Mouse (Mus musculus): Measurements from ENCODE around the gene Faap100. TPM values are rescaled to one million over a fixed set of nuclear protein-coding genes. Genes with fewer than 3 reads are reported as not detected.

Faap100 gene
- polyA plus RNA-seq, 1 experiment from 2014 or later: 32.3 TPM

DNA sequence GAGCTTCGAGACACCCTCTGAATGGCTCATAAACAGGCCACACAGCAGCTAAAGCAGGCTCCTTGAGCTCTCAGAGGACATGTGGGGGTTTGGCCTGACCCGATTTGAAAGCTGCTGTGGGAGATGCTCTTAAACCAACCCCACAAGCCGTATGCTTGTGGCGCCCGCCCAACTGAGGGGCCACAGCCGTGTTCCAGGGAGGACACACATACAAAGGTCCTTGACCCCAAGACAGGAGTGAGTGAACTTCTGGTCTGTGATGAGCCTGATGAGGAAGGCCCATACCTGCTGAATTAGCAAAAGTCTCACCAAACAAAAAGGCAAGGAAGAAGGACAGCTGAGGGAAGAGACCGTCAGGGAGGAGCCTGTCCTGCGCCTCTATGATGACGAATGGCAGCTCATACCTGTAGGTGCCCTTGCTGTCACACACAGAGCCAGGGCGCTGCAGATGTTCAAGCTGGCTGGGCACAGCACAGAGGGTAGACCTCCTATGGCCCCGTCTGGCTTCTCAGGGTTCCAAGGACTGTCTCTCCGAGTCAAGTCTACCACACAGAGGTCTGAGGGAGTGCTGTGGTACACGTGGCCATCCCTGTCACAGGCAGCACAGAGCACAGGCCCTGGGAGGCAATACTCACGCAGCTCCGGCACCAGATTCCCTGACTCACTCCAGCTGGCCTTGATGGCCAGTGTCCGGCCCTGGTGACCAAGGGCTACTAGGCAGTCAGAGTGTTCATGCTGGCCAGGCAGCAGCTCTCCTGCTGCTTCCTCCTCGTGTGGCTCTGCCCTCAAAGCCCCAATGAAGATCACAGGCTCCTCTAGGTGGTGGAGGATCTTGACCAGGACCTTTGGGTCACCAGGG is 2.0 kb downstream of the Faap100 start:
- 87% methylated on average over 17 of the region's 17 CpGs for WGBS
- no peaks in the 10 kb centered on the region for H3K9me3 ChIP-seq (replicated peaks)
- peaks cover 76% of the 10 kb centered on the region for H3K36me3 ChIP-seq
- no peak overlapping the region for H3K27ac ChIP-seq (ENCODE audit: poor library complexity, severe bottlenecking)
- H3K9ac ChIP-seq: no peak overlapping the region
- ATAC-seq (ENCODE audit: insufficient number of reproducible peaks, low FRiP score): no peak
- no peaks in the 10 kb centered on the region for H3K27me3 ChIP-seq (replicated peaks)
- 0 out of 2 replicates have a peak overlapping the region, but pooled peaks have one; percentile 93 for H3K4me2 ChIP-seq
- H3K4me3 ChIP-seq: no peak overlapping the region
- peaks cover 31% of the 10 kb centered on the region for H3K4me1 ChIP-seq (replicated peaks)

- ATAC-seq (ENCODE audit: insufficient number of reproducible peaks, low FRiP score): no peak
- Histone ChIP-seq H3K27me3 (replicated peaks) (no peaks in the 10 kb centered on the region), H3K9ac (no peak overlapping the region), H3K9me3 (replicated peaks) (no peaks in the 10 kb centered on the region), H3K4me1 (replicated peaks) (peaks cover 23% of the 10 kb centered on the region), H3K4me2 (no peak overlapping the region), H3K27ac (ENCODE audit: poor library complexity, severe bottlenecking) (no peak overlapping the region), H3K36me3 (peaks cover 76% of the 10 kb centered on the region), H3K4me3 (no peak overlapping the region)
- whole genome bisulfite sequencing: 89% methylated on average over 10 of the region's 10 CpGs
These were observed 3.2 kb downstream of the Faap100 start for GRCm38 (mm10) chr11:120375324-120375723.

- no peak overlapping the region for H3K4me3 ChIP-seq
- H3K36me3 ChIP-seq: peaks cover 83% of the 10 kb centered on the region
- H3K27me3 ChIP-seq (replicated peaks): no peaks in the 10 kb centered on the region
- no peak overlapping the region for H3K4me2 ChIP-seq
- no peak overlapping the region for H3K27ac ChIP-seq (ENCODE audit: poor library complexity, severe bottlenecking)
- WGBS: 85% methylated on average over 23 of the region's 23 CpGs
- H3K4me1 ChIP-seq (replicated peaks): peaks cover 23% of the 10 kb centered on the region
- no peaks in the 10 kb centered on the region for H3K9me3 ChIP-seq (replicated peaks)
- no peak overlapping the region for H3K9ac ChIP-seq
- no peak for ATAC-seq (ENCODE audit: insufficient number of reproducible peaks, low FRiP score)
These were observed 4.6 kb downstream of the Faap100 start for GRCm38 (mm10) chr11:120373820-120374586.

- Histone ChIP-seq H3K4me1 (replicated peaks) (peaks cover 20% of the 10 kb centered on the region), H3K4me3 (no peak overlapping the region), H3K36me3 (peaks cover 91% of the 10 kb centered on the region), H3K4me2 (no peak overlapping the region), H3K9me3 (replicated peaks) (no peaks in the 10 kb centered on the region), H3K27me3 (replicated peaks) (no peaks in the 10 kb centered on the region), H3K27ac (ENCODE audit: poor library complexity, severe bottlenecking) (no peak overlapping the region), H3K9ac (no peak overlapping the region)
- ATAC-seq (ENCODE audit: insufficient number of reproducible peaks, low FRiP score): no peak
- WGBS: 65% methylated on average over 13 of the region's 13 CpGs
These were observed 5.5 kb downstream of the Faap100 start for GRCm38 (mm10) chr11:120373025-120373424.

DNA sequence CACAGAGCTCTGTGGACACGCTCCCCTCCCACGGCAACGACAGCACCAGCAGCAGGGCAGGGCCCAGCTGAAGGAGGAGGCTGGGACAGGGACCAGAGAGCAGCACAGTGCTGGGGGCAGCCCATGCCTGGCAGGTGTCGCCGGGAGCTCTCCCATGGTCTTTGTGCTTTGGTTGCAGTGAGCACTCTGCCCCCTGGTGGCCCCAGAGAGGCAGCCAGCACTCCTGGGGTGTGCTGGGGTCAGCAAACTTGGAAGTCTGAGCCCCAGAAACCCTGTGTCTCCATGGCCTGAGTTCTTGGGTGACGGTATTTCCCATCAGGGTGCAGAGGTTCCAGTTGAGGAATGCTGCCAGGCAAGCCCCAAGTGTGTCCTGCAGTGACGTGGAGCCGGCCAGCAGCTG is 8.9 kb downstream of the Faap100 start:
- peak overlapping the region; percentile 15 for H3K9ac ChIP-seq
- no peak overlapping the region for H3K27ac ChIP-seq (ENCODE audit: poor library complexity, severe bottlenecking)
- no peak overlapping the region; the same call in 1 of the 2 replicates for H3K4me3 ChIP-seq
- 39% methylated on average over 8 of the region's 8 CpGs for WGBS
- no peak overlapping the region for H3K4me2 ChIP-seq
- H3K9me3 ChIP-seq (replicated peaks): no peaks in the 10 kb centered on the region
- peaks cover 64% of the 10 kb centered on the region for H3K36me3 ChIP-seq
- peak; percentile 63 for ATAC-seq (ENCODE audit: insufficient number of reproducible peaks, low FRiP score)
- peaks cover 26% of the 10 kb centered on the region for H3K4me1 ChIP-seq (replicated peaks)
- H3K27me3 ChIP-seq (replicated peaks): no peaks in the 10 kb centered on the region

DNA sequence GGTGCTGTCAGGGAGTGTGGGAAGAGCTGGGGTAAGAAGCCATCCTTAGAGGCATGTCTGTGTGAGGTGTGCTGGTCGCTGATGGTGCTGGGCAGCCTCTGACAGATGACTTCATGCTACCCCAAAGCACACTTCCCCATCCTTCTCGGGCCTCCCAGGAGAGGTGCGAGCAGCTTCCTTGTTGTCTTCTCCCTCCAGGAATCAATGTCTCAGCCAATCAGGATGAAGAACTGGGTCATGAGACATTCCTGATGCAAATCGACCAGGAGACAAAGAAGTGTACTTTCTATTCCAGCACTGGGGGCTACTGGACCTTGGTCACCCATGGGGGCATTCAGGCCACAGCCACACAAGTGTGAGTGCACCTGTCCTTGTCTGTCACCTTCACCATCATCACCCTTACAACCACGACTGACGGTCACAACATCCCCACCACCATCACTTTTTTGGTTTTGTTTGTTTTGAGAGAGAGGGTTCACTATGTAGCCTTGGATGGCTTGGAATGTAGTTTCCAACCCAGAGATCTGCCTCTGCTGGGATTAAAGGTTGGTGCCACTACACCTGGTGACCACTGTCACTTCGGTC is 12.0 kb downstream of the Faap100 start:
- H3K9me3 ChIP-seq (replicated peaks): no peaks in the 10 kb centered on the region
- no peak overlapping the region for H3K4me2 ChIP-seq
- no peak overlapping the region for H3K9ac ChIP-seq
- H3K27me3 ChIP-seq (replicated peaks): no peaks in the 10 kb centered on the region
- ATAC-seq (ENCODE audit: insufficient number of reproducible peaks, low FRiP score): no peak
- H3K4me1 ChIP-seq (replicated peaks): peaks cover 26% of the 10 kb centered on the region
- no peak overlapping the region for H3K4me3 ChIP-seq
- peaks cover 33% of the 10 kb centered on the region for H3K36me3 ChIP-seq
- no peak overlapping the region for H3K27ac ChIP-seq (ENCODE audit: poor library complexity, severe bottlenecking)
- 37% methylated on average over 7 of the region's 7 CpGs for WGBS

DNA sequence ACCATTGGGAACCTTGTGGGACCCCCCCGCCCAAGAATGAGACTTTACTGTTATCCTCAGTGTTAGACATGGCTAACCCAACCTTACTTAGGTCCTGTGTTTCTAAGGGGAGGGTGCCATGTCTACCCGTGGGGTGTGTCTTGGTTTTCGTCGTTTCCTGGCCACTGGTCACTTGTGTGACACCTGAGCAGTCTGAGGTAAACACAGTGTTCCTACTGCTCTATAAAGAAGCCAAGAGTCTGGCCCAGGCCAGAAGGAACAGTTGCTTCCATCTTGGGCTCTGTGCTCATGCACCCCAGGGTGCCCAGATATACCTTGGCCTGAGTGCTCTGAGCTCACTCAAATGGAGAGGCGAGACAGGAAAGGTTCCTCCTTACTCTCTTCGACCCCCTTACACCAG is 15.7 kb downstream of the Faap100 start:
- Histone ChIP-seq H3K27me3 (replicated peaks) (no peaks in the 10 kb centered on the region), H3K9me3 (replicated peaks) (no peaks in the 10 kb centered on the region), H3K27ac (ENCODE audit: poor library complexity, severe bottlenecking) (no peak overlapping the region), H3K9ac (no peak overlapping the region), H3K4me3 (no peak overlapping the region), H3K4me2 (no peak overlapping the region), H3K4me1 (replicated peaks) (peaks cover 49% of the 10 kb centered on the region), H3K36me3 (no peaks in the 10 kb centered on the region)
- ATAC-seq (ENCODE audit: insufficient number of reproducible peaks, low FRiP score): no peak
- 80% methylated on average over 6 of the region's 6 CpGs for WGBS

DNA sequence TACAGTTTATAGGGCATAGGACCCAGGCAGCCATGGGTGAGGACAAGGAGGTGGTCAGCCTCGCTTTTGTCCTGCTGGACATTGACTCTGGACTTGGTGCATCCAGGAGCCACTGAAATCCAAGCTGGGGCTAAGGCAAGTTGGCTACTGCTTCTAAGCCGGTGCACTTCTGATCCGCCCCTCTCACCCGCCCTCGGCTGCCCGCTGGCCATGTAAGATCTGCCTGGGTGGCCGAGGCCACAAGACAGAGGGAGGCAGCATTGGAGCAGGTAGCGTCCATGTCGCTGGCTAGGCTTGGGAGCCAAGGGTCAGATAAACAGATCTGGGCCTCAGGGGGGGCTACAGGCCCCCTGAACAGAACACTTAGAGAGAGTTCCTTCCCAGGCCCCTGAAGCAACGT is 17.3 kb downstream of the Faap100 start, which contains the start of gene Fscn2:
Gene Fscn2 (plus strand): TSS at position 240 of the 400 bp plus-strand sequence.
- Histone ChIP-seq H3K9me3 (replicated peaks) (no peaks in the 10 kb centered on the region), H3K4me1 (replicated peaks) (peaks cover 49% of the 10 kb centered on the region), H3K9ac (0 out of 2 replicates have a peak within 1 kb of the TSS, but pooled peaks have one; percentile 14), H3K27ac (ENCODE audit: poor library complexity, severe bottlenecking) (no peak within 1 kb of the TSS), H3K4me2 (no peak within 1 kb of the TSS), H3K4me3 (no peak within 1 kb of the TSS), H3K36me3 (no peaks in the 10 kb centered on the region), H3K27me3 (replicated peaks) (no peaks in the 10 kb centered on the region)
- ATAC-seq (ENCODE audit: insufficient number of reproducible peaks, low FRiP score): no peak
- 85% methylated on average over 10 of the region's 10 CpGs for WGBS

DNA sequence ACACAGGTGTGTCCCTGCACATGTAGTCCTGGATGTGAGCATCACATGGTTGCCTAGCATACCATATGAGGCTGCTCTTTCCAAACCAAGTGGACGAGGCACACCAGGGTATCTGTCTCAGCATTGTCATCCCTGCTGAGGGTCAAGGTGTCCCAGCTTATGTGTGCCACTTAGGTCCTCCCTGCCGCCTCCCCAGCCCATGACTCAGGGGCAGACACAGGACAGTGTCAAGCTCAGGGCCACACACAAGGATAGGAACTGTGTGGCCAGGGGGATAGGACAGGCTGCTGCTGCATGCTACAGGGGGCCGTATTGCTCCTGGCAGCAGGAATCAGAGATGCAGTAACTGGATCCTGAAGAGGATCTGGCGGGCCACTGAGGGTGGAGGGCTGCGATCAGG is 17.8 kb downstream of the Faap100 start:
- H3K27ac ChIP-seq (ENCODE audit: poor library complexity, severe bottlenecking): no peak overlapping the region
- H3K4me2 ChIP-seq: no peak overlapping the region
- ATAC-seq (ENCODE audit: insufficient number of reproducible peaks, low FRiP score): no peak
- 81% methylated on average over 5 of the region's 5 CpGs for WGBS
- H3K36me3 ChIP-seq: no peaks in the 10 kb centered on the region
- no peak overlapping the region for H3K4me3 ChIP-seq
- no peak overlapping the region for H3K9ac ChIP-seq
- H3K27me3 ChIP-seq (replicated peaks): no peaks in the 10 kb centered on the region
- peaks cover 44% of the 10 kb centered on the region for H3K4me1 ChIP-seq (replicated peaks)
- no peaks in the 10 kb centered on the region for H3K9me3 ChIP-seq (replicated peaks)

GRCm38 (mm10) chr11:120360062-120360461 is 18.5 kb downstream of the Faap100 start:
- no peak overlapping the region for H3K4me2 ChIP-seq
- no peaks in the 10 kb centered on the region for H3K36me3 ChIP-seq
- 53% methylated on average over 8 of the region's 8 CpGs for WGBS
- H3K9me3 ChIP-seq (replicated peaks): no peaks in the 10 kb centered on the region
- 0 out of 2 replicates have a peak overlapping the region, but pooled peaks have one; percentile 14 for H3K9ac ChIP-seq
- peaks cover 49% of the 10 kb centered on the region for H3K4me1 ChIP-seq (replicated peaks)
- H3K27me3 ChIP-seq (replicated peaks): no peaks in the 10 kb centered on the region
- ATAC-seq (ENCODE audit: insufficient number of reproducible peaks, low FRiP score): no peak
- no peak overlapping the region for H3K27ac ChIP-seq (ENCODE audit: poor library complexity, severe bottlenecking)
- no peak overlapping the region for H3K4me3 ChIP-seq

- Histone ChIP-seq H3K4me3 (no peak overlapping the region), H3K9me3 (replicated peaks) (no peaks in the 10 kb centered on the region), H3K27ac (ENCODE audit: poor library complexity, severe bottlenecking) (no peak overlapping the region), H3K36me3 (no peaks in the 10 kb centered on the region), H3K27me3 (replicated peaks) (no peaks in the 10 kb centered on the region), H3K9ac (no peak overlapping the region), H3K4me2 (no peak overlapping the region), H3K4me1 (replicated peaks) (peaks cover 56% of the 10 kb centered on the region)
- ATAC-seq (ENCODE audit: insufficient number of reproducible peaks, low FRiP score): no peak
- WGBS: 82% methylated on average over 6 of the region's 6 CpGs
These were observed 19.2 kb downstream of the Faap100 start for GRCm38 (mm10) chr11:120359391-120359790.
